Mouse (Mus musculus) CD4-positive, CD25-positive, alpha-beta regulatory T cell, adult 4 months (primary cell): ENCODE results near the gene Cd44. TPM values are rescaled to one million over a fixed set of nuclear protein-coding genes. Genes with fewer than 3 reads are reported as not detected.
A peak's percentile ranks its signal among the peaks of the same experiment; 100 is the strongest.

ENCODE experiments used
- ATAC-seq: one replicate; pipeline ENCODE4 v1.8.0; 2017
- polyA plus RNA-seq, 2 experiments: library from polyadenylated mRNA; unstranded; fragments of 100-300 nt; shearing (Covaris generic); gene quantifications; one replicate each; pipeline ENCODE4 v1.2.1; 2017

The Cd44 gene
- polyA plus RNA-seq, 2 experiments from 2014 or later, result 77.5 to 92.7 TPM

DNA sequence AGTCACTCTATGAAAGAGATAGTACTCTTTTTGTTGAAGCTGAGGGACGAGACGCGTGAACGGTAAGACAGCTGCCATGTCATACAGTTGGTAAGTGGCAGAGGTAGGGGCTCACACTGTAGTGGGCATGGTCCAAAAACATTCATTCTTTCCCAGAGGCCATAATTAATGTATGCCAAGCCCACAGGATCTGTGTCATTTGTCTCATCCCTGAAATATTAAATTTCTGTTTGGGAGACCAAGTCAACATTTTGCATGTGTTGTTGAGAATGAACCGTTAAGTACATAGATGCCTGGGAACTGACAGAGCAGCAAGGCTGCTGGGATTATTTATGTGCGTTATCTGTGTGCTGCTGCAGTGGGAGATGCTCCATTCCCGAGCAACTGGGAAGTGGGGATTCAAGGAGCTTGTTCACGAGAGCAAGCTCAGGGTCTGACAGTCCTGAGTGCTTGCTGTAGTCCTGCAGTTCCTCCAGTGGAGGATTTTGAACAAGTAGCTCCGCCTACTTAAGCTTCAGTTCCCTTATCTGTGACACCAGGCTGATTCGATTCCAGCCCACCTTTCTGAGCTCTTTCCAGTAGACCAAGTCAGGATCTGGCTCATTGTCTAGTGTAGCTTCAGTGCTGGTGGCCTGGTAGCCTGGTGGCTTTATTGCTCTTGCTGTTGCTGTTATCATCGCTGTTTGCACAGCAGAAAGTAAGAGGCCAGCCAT is 12.5 kb upstream of the Cd44 start:
- no peak for ATAC-seq

DNA sequence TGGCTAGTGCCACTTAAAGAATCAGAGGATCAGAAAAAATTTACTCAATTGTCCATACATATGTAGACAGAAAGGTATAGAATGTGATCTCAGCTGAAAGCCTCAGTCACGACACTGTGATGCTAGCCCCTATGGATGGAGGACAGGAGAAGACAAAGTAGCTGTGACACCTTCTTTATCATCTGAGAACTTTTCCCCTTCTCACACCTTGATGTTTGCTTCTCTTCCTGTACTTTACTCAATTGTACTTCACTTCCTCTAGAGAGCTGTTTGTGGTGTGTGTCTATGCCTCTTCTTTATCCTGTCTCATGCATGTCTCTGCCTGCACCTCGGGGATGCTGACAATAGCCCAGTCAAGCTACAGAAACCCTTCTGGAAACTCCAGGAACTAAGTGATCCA is 11.5 kb upstream of the Cd44 start:
- ATAC-seq, result peak; percentile 78

DNA sequence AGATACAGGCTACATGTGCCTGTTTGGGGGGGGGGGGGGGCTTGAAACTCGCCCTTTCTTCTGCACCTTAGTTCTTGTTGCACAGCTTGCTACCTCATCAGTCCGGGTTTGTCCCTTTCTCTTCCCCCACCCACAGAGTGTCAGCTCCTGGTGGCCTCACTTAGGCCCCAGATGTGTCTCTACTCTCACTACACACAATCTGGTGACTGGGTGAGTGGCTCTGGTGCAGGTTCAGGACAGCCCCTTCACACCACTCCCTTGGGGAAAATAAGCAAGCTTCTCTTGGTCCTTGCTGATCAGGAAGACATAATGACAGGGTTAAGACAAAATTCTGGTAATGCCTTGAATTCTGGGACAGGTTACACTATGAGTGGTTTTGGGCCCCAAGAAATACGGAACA is 11.0 kb upstream of the Cd44 start:
- ATAC-seq, result peak; percentile 31

DNA sequence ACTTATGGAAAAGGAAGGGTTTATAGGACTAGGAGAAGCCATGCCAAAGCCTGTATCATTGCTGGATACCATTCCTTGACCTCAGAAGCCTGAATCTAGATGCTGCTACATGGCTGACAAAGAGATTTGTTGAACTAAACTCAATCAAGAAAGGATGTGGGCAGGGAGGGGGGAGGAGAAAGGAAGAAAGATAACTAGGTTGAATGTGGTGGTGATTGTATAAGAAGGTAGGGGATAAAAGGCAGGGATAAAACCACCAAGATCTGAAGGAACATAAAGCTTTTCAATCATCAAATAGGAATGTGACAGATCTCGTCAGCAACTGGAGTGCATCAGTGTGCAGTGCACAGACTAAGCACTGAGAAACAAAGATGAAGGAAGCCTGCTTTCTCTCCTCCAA is 7.9 kb upstream of the Cd44 start:
- peak; percentile 64 for ATAC-seq

DNA sequence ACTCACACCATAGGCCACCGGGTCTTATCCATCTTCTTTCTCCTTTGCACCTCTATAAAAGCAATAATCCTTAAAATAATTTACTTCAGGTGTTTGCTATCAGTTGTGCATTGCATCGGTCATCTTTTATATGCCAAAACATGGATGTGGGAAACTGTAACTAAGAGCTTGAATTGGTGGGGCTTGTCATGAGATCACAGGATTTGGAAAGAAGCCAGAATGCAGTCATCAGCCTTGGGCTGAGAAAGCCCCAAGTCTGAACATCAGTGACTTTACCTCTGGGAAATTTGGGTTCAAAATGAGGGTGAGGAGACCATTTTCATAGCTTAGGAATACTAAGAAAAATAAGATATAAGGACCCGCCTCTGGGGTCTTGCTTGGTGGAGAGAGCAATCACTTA is 4.1 kb upstream of the Cd44 start:
- no peak for ATAC-seq

DNA sequence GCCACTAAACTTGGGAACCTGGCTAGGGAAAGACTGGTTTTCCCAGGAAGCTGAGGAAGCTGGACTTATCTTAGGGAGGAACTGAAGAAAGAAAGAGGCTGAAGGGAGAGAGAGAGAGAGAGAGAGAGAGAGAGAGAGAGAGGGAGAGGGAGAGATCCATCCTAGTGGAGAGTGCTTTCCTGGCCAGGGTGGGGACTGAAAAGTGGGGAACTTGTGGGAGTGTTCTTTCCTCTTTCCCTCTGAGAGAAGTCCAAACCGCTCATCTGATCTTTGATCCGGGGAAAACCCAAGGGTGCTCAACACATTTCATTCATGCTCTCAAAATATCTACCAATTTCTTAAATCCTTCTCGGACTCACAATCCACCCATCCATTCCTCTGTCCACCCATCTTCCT is 361 bp upstream of the Cd44 start:
- ATAC-seq, result no peak

DNA sequence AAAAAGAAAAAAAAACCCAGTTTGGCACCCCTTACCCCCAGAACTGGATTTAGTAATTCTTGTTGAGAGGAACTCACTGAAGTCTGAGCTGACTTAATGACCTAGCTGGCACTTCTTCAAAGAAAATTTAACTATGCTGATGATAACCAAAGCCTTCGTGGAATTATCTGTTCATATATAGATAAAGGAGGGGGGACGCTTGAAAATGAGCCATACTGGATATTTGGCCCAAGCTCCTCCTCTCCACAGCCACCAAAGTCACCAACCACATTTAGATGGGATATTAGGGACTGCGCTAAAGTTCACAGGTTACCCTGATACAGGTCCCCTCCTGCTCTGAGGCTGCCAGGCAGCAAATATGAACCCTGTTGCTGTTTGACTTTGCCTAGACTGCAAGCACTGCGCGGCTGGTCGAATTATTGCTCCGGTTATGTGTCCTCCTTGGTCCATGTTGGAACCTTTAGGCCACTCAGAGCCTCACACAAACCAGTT is 1.2 kb downstream of the Cd44 start:
- peak; percentile 22 for ATAC-seq

DNA sequence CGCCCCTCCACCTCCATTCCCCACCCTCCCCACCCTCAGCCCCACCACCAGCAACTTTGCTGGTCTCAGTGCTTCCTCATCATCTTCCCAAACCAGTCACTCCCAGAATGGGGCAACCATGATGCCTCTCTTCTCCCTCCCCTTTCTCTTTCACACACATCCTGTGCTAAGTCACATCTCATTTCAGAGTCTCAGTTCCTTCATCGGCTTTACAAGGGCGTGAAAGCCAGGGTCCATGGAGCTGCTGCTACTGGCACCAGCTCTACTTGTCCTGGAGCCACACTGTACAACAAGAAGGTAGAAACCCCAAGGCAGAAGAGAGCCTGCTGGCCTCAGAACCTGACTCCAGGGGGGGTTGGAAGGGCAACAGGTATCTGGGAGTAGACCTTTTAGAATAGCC is 2.2 kb downstream of the Cd44 start:
- ATAC-seq, result peak; percentile 28

DNA sequence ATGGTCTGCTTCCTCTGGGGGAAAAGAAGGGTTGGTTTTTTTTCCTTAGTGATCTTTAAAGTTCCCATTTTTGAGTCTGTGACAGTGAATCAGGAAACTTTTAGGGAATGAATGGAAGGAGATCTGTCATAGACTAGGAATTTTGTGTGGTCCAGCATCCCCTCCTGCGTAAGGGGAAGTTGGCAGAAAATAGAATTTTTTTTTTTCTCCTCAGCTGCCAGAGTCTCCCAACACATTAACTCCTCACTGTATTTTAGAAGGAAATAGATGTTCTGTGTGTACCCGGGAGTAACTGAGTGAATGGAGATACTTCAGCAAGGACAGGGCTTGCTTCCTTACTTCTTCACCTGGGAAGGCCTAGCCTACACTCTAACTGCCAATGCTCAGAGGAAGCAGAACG is 2.9 kb downstream of the Cd44 start:
- ATAC-seq, result no peak

DNA sequence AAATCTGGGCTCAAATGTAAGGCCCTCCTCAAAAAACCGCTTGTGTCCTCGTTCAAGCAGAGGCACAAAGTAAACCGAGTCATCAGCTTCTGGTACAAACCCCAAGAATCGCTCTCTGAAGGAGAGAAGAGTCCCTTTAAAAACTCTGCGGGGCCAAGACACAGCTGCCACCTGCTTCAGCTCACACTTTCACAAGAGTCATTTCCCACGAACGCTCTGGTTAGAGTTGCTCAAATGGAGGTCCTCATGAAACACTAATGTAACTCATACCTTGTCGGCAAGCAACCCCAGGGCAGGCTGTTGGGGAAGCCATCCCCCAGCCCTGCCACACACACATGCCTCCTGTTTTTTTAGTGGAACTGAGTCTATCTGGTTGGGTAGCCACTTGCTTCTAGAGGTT is 5.3 kb downstream of the Cd44 start:
- ATAC-seq, result no peak

DNA sequence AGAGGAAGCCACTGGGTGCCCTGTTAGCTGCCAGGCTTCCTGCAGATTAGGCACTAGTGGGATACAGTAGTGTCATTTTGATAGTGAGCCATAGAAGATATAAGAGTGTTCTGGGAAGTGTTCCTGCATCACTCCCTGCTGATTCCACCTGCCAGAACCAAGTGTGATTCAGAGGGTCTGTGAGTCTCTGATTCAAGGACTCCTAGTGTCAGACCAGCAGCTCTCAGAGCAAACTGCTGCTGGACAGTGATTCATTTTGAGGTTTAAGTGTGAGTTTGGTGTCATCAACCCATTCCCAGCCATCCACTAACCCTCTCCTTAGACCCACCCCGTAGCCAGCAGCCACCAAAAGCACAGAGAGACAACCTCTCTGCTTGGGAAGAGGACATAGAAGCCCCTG is 6.3 kb downstream of the Cd44 start:
- peak; percentile 22 for ATAC-seq

DNA sequence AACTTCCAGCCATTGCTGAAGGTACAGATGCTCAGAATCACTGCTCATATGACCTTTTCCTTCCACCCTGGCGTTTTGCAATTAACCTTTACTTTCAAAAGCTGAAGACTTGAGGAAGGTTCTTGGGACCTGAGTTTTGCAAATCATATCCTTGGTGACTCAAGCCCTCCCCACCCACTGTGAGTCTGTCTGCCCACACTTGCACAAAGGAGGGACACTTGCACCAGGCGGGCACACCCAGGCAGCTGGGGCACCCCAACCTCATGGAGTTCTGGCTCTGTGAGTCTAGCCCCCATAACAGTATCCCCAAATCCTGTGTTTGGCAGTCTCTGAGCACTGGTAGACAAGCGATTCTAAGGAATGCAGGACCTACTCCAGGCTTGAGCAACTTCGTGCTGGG is 6.7 kb downstream of the Cd44 start:
- peak; percentile 7 for ATAC-seq

DNA sequence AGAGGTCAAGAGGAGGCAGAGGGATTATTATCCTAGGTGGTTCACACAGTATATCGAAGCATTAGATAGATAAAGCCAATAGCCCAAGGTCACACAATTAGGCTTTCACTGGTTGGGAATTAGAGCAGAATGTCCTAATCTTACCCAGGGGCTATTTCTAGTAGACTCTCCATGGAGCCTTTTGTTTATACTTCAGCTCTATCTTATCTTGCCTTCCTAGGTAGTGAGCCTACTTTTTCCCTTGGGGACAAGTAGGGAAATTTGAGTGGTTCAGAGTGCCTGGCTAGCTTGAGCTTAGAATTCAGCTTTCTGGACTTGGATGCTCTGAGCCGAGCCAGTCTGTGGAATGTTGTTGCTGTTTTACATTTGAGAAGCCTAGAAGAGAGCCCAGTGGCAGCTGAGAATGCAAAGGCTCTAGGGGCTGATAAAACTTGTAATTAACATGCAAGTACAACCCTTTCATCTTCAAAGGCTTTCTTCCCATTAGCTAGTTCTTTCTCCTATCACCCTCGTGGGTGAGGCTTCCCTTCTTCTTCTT is 12.7 kb downstream of the Cd44 start:
- no peak for ATAC-seq

DNA sequence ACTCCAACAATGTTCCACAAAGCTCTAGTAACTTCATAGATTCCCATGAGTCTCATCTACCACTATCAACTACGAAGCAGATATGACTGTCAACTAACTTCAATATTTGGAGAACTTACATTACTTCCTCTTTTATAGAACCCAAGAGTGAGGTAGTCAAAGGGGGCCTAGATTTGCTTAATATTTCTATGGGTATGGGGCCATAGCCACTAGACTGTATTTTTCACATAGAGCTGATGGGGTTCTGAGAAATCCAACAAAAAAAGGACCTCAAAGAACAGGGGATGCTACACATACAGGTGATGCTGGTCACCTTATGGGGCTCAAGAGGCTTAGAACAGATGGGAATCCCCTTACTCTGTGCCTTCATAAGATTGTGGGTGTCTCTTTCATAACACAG is 14.3 kb downstream of the Cd44 start:
- peak; percentile 20 for ATAC-seq

DNA sequence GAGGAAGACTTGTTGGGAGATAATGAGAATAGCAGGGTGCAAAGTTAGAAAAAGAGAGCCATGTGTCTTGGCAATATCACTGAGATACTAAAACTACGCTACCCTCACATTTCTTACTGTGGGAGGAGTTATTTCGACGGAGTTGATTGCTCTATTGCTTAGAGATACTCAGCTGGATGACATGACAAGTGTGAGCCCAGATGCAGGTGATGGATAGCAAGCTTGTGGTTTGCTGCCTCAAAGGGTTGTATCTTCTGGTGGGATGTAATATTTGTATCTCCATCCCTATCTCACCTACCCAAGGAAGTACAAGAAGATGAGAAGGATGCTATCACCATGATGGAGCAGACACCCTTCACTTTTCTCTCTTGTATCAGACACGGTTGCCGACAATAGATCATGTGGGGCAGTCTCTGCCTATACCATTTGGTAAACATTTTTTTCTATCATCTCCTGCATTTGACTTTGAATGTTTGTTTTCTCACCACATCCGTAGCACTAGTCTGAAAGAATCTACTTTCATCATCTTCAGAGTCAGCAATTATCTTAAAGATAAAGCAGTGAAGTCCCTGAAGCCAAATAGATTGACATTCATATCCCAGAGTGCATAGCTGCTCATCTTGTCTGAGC is 15.0 kb downstream of the Cd44 start:
- ATAC-seq, result peak; percentile 87

DNA sequence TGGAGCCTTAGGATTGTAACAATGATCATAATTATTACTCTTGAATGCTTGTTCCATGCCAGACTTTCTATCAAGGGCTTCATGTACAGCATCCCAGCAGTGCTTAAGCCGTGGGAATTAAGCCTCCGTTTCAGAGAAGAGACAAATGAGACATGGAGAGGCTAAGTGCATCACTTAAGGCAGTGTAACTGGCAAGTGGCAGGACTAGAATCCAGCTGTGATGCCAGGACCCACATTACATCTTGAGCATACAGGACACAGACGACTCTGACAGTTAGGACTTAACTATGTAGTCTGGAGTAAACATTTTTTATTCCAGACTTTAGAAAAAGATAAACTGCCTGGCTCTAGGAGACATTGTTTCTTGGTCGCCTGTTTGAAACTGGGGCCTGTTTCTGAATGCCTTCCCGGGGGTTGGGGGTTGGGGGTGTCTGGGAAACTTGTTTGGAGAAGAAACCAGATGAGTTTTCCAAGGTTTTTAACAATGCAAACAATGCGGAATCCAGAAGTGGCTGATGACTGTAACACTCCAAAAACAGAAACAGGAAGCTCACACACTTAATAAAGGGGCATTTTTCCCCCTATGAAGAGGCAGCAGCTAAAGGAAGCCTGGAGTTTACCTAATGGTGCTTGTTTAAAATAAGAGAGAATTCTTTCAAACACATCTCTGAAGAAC is 18.7 kb downstream of the Cd44 start:
- no peak for ATAC-seq

DNA sequence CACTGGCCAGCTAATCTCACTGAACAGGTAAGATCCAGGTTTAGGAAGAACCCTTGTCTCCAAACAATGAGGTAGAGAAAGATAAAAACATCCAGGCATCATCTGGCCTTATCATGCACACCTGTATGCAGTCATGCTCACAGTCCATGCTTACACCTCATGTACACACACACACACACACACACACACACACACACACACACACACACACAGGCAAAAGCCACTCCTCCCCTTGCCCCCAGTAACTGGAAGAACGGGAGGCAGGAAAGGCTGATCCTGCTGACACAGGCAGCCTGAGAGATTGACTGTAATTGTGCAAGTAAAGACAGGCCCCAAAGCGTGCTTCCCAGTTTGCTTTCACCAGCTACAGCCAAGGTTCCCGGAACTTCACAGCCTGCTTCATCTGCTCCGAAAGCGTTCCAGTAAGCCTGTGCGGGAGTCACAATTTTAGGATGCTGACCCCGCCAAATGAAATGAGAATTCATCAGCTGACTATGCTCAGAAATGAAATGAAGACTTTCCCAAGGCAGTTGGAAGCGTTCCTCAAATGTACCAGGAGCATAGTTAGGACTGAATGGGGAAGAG is 19.4 kb downstream of the Cd44 start:
- ATAC-seq, result no peak

DNA sequence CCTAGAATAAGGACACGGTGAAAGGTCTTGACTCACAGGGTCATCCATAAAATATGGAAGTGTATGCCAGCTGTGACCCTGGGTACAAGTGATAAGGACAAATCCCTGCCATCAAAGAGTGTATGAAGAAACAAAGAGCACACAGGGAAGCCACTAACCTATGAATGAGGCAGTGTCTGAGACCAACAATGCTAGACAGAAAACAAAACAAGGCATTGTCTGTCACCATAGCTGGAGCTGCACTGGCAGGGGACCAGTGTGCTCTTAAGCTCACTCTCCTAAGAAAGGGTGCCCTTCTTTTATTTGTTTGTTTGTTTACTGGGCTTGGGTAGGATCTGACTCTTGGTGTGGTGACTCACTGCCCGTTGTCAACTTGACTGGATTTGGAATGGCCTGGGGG is 23.0 kb downstream of the Cd44 start:
- ATAC-seq, result no peak

DNA sequence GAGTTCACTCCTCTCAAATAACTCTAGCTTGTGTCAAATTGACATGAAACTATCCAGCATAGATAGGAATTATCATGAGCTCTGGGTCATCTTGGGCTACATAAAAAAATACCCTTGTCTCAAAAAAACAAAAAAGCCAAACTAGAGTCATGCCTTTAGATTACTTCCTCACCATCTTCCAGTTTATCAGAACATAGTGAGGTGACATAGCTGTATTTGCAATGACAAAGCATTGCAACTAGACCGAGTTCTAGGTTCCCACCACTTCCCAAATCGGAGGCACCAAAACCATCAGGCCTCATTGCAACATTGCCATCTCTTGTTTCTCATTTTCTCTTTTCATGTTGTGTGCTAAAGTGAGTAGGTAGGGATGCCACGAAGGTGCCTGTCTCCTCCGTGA is 24.0 kb downstream of the Cd44 start:
- ATAC-seq, result no peak

DNA sequence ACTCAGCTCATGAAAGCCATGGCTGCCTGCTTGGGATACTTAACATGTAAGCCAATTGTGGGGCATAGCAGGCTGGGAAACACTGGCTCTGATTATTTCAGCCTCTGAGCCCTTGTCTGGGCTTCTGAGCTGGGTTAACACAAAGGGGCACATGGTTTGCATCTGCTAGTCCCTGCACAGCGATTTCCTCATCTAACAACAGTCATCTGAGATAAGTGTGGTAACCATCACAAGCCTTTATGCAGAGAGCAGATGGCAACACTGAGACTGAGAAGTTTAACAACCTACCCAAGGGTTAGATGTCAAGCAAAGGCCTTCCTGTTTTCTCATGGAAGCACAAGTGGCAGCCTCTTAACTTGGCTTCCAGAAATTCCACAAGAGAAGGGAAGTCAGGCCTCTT is 25.3 kb downstream of the Cd44 start:
- no peak for ATAC-seq

DNA sequence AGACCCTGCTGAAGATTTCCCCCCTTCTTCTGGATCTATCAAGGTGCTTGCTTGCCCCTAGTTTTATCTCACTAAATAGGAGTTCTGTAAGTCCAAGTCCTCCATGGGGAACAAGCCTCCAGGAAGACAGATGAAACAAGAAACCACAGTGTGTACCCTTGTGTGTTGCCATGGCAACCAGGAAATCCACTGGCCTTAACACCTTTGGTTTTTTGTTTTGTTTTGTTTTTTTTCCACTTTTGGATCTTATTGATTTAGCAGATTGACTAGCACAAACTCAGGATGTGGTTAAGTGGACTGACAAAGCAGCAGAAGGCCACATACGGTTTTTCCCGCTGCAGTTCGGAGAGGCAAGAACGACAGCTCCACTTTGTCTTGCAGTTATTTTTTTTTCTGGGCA is 27.6 kb downstream of the Cd44 start:
- ATAC-seq, result peak; percentile 75

DNA sequence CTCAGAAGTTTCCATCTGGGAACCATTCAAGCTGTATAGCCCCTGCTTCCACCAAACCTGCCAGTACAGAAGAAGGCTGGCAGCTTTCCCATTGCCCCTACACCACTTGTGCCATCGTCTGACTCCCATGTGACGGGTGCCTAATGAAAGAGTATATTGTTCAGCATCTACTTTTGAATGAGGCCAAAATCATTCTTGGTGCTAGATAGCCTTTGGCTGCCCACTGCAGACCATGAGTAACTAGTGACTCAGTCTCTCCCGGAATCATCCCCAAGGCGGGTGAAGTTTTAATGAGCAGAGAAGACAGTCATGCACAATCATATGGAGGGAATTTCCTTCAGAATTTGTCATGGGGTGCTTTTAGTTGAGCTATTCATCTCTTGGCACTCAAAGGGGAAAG is 28.3 kb downstream of the Cd44 start:
- ATAC-seq, result no peak

DNA sequence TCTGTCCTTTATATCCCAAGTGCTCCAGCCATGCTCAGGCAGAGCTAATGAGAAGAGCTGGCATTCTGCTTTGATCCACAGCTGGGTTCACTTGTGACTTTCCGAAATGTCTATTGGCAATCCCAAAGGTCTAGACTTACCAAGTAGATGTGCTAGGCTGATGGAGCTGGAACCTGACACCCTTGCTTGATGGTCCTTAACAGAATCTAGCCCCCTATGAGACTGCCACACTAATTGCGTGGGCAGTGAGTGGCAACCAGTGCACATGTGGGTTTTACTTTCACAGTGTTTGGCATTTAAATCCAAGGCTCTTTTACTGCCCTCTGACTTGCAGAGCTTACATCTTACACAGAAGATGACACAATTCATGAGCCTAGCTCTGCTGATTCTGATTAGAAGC is 29.0 kb downstream of the Cd44 start:
- ATAC-seq, result no peak
